Mouse (Mus musculus): ENCODE results near the gene Atxn7l3. TPM values are rescaled to one million over a fixed set of nuclear protein-coding genes. Genes with fewer than 3 reads are reported as not detected.

The Atxn7l3 gene
- total RNA-seq, 2 experiments from 2014 or later = 168 to 171 TPM

DNA sequence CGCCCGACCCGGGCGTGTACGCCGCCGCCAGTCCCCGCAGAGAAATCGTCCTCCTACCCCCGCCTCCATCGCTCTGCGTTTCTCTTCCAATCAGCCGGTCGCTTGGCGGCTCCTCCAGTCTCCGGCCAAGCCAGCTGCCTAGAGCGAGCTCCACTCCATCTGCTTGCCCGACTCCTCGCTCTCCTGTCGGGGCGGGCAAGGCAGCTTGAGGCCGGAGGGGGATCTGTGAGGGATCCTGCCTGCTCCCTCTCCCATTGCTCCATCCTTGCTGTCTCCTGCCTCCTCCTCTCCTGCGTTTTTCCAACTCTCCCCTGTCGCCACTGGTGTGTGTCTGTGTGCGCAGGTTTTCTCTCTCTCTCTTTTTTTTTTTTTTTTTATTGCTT is 23.0 kb upstream of the Atxn7l3 start, which contains the start of gene Ubtf:
Gene Ubtf, minus strand, starts transcription at position 333 of the 383 bp plus-strand sequence.
- DNase-seq (ENCODE audit: low spot score in 2 of 2) = peak; percentile 78 to 86

DNA sequence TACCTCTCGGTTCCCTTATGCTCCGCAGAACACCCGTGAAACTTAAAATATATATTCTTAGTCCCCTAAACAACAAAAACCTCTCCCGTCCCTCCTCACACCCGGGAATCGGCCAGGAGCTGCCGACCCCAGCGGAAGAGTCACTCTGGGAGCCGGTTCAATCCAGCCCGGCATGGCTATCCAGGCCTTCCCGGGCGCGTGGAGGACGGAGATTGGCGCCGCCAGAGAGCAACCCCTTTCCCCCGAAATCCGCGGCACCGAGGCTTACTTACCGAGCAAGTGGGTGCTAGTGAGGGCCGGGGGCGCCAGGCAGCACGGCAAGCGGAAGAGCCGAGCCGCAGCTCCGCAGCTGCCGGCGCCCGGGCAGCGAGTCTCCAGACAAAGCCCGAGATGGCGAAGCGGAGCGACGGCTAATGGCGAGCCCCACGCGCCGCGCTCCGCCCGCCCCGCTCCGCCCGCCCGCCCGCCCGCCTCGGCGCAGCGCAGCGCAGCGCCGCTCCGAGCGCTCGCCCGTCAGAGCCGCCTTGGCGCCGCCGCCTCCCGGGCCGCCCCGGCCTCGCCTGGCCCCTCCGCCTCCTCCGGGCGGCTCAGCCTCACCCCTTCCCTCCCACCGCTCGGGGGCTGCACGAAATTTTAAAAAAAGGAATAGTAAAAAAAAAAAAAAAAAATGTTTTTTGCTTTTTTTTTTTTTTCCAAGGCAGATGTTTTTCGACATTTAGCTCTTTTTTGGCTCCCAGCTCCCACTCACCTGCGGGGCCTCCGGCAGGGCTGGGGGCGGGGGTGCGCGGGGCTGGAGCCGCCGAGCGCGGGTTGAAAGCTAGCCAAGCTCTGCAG is 22.4 kb upstream of the Atxn7l3 start:
- peak; percentile 53 to 61 for DNase-seq (ENCODE audit: low spot score in 2 of 2)

DNA sequence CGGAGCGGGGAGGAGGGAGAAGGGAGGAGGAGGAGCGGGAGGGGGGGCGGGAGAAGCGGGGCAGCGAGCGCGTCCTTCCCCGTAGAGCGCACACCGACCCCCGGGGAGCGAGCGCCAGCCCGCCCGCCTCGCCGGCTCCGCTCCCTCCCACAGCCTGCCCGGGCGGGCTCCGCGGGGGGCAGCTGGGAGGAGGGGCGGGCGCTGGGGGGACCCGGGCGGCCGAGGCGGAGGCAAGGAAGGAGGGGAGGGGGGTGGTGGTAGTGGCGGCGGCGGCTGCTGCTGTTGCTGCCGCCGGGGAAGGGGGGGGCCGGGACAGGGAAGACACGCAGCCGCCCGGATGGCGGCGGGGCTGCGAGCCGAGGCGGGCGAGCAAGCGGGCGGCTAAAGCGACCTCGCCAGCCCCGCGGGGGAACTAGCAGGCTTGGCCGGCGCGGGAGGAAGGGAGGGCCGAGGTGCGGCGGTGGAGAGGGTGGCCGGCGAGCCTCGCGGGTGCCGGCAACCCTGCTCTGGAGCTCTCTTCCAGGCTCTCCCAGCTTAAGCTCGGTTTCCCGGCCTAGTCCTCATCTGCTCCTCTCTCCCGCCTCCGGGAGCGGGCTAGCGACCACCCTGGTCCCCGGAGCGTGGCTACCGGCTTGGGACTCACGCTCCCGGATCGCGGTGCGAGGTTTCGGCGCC is 21.6 kb upstream of the Atxn7l3 start:
- peak in 1 of 2 experiments; percentile 61 for DNase-seq (ENCODE audit: low spot score in 2 of 2)

DNA sequence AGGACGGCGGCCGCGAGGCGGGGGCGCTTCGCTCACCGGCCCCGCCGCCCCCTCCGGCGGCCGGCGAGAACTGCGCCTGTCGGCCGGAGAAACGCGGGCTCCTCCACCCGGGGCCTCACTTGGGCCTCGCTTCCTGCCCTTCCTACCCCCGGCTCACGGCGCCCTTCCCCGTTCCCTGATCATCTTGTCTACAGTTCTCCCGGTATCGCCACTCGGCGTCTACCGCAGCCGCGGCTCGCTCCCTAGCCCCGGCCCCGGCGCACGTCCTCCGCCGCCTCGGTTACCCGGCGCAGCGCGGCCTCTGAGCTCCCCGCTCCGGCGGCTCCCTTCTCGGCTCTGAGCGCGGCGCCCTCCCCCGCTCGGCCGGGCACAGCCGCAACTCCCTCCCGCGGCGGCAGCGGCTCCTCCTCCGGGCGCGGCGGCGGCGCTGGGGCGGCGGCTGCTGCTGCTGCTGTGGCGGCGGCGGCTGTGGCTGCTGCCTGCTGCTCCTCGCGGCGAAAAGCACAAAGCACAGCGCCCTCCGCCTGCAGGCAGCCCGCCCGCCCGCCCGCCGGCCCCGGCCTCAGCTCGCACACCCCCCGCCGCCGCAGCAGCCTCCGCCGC is 21.0 kb upstream of the Atxn7l3 start:
- DNase-seq (ENCODE audit: low spot score in 2 of 2) = peak; percentile 50 to 74

DNA sequence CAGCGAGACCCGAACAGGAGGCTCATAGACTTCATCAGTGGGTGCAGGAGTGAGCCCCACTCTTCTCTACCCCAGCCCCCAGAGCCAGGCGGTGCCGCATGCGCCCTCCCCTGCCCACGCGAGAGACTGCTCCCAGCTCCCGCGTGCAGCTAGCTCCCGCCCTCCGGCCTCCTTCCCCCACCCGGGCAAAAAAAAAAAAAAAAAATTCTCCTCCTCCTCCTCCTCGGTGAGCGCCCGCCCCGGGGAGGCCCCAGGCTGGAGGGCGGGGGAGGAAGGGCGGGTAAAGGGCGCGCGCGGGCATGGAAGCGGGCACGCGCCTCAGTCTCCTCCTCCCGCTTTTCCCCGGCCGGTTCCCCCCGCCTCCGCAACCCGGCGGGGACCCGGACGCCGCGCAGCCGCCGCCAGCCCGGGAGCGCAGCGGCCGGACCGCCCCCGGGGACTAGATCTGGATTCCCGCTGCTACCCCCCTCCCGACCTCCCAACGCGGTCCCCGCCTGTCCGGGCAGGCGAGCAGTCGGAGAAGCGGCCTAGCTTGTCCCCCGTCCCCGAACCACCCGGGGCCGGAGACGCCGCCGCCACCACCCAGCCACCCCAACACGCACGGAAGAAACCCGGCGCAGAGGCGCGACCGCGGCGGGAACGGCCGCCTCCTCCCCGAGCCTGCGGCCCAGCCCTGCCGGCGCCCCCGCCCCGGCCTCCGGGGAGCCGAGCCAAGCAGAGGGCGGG is 20.3 kb upstream of the Atxn7l3 start:
- peak; percentile 85 to 87 for DNase-seq (ENCODE audit: low spot score in 2 of 2)

DNA sequence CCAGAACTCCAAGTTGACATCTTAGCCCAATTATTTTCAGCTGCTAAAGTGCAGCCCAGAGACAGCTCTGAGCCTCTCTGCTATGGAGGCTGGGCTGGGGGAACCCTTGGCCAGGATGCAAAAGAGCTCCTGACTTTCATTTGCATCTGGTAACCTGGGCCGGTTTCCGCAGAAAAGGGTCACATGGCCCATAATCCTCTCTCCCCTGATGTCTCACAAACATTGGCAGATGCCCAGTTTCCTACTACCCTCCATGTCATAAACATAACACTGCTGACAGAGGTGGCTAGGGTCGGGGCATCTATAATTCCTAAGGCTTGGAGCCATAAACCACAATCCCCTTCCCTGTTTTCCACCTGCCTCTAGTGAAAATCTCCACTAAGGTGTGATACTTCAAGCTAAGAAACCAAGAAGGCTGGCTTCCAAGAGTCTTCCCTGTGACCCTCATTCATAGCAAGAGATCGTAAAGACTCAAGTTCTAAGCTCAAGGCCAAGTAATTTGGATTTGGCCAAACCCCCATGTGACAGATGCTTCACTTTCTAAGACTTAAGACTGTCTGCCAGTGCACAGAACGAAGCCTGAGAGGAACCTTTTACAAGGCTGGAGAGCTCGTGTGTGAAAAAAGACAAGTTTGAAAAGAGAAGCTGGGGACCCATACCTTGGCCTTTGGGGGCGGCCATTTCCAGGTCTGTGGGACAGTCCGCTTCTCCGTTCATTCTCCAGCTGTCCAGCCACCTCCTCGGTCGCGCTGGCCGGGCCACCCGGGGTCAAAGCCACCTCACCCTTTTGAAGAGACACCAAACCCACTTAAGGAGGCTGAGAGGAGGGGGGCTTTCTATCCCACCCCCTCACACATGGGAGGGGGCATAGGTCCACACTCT is 19.5 kb upstream of the Atxn7l3 start:
- DNase-seq (ENCODE audit: low spot score in 2 of 2) = no peak

DNA sequence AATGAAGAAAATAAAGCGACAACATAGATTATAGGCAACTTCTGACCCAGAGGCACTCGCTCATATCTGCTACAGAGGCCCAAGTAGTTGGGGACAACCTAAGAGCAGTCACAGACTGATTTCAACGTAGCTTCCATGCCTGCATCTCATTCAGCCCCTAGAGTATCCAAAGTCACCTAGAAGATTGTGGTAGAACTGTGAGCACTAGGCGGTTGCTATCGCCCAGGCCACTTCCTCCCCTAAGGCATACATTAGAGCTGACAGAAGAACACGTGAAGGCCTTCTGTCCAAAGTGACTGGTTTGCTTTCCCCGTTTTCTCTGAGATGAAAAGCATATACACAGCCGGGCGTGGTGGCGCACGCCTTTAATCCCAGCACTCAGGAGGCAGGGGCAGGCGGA is 17.9 kb upstream of the Atxn7l3 start:
- no peak for DNase-seq (ENCODE audit: low spot score in 2 of 2)

DNA sequence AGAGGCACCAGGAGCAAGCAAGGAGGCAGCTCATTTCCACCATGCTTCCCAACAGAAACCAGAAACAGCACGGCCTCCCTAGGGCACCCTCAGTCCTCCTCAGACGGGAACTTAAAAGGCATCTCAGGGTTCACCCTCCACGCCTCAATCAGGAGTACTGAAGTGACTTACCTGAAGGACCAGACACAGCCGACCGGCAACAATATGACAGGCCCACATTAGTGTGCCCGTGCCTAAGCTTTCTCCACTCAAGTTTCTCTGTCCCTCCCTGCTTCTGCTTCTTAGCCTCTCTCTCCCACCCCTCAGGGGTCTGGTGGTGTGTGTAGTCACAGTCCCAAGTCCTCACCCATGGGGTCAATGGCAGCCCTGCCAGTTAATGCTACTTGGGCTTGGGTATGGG is 16.2 kb upstream of the Atxn7l3 start:
- DNase-seq (ENCODE audit: low spot score in 2 of 2) = no peak

DNA sequence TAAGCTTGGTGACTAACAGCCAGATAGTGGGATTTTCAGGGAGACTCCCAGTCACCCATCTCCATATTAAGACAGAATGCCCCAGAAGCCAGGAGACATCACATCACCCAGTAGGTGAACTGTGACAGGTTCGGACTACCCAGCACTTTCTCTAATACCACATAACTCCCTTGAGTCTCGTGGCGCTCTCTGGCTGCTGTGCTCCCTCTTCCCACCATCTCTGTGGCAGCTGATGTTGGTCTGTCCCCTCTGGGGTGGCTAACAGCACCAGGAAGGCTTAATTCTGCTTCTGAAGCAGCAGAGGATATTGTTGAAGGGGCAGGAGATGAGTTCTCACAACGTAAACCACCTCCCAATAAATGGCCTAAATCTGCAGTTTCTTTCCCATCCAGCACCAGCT is 15.5 kb upstream of the Atxn7l3 start:
- DNase-seq (ENCODE audit: low spot score in 2 of 2) = no peak

DNA sequence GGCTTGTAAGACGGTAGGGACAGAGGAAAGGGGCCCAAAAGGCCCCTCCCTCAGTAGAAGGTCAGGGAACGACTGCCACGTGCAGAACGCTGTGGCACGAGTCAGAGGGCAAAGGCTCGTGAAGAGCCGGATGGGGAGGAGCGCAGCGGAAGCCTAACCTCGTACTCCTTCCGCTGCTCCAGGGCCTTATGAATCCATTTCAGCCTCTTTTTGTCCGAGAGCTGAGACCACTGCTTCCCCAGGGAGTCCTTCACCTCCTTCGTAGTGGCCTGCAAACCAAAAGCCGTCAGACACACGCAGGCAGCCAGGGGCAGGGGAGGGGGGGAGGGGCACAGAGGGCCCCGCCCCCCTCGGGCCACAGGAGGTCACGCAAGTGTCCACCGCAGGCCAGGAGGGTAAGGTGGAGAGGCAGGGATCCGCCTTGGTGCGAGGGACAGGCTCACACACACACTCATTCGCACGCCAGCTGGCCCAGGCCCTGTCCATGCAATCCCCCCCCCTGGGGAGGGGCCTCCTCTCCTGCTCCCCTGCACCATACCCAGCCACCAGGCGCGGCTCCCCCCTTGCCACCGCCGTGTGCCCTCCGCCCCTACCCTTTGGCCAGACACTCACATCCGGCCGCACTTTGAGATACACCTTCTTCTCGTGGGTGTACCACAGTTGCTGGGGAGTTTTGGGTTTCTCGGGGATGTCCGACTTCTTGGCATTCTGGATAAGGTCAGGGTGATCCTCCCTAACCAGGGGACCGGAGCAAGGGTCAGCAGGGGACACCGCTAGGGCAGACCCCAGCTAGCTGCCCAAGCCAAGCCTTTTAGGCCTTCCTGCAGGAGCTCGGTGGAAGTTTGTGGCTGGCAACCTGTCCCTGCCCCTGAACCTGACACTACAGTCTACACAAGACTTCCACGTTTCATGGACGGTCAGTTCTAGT is 14.6 kb upstream of the Atxn7l3 start:
- DNase-seq (ENCODE audit: low spot score in 2 of 2) = no peak

DNA sequence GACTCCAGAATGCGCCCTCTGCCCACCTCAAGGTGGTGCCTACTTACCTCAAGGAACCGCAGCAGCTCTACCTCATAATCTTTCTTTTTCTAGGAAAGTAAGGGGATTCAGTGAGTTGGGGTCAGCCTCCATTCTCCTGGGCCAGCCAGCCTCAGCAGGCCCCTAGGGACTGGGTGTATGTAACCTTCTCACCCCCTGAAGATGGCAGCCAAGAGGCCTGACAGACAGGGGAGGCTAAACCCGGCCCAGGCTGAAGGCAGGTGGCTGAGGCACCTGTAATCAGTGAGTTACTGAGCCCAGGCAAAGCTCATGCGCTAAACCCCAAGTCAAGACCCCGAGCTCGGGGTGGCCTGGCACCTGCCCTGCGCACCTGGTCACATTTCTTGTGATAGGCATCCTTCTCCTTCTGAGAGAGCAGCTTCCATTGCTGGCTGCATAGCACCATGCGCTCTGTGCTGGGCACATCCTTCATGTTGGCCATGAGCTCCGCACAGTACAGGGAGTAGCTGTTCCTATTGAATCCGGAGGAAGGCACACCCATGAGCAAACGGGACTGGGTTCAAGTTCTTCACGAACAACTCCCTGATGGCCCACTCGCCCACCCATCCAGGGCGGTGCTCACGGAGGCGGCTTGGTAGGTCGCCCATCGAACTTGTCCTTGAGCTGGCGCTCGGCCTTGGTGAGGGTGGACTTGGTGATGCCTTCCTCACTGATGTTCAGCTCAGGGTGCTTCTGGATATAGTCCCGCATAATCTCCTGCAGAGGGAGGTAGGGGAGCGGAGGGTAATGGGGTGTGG is 13.6 kb upstream of the Atxn7l3 start:
- no peak for DNase-seq (ENCODE audit: low spot score in 2 of 2)

DNA sequence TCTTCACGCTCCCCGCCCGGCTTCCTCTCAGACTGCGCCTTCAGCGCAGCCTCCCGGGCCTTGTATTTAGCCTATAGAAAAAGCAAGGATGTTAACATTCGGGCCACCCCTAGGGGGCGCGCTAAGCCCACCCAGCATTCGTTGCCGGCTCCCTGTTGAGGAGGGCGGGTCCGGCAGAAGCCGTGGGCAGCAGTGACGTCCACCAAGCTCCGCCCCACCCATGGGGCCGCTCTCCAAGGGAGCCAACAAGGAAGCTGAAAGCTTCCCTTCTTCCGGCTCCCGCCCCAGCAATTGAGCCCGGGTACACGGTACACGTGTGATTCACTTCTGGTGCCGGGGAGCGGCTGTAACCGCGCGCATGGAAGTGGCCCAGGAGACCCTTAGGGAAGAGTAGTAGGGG is 12.5 kb upstream of the Atxn7l3 start:
- DNase-seq (ENCODE audit: low spot score in 2 of 2) = peak; percentile 95 to 97

DNA sequence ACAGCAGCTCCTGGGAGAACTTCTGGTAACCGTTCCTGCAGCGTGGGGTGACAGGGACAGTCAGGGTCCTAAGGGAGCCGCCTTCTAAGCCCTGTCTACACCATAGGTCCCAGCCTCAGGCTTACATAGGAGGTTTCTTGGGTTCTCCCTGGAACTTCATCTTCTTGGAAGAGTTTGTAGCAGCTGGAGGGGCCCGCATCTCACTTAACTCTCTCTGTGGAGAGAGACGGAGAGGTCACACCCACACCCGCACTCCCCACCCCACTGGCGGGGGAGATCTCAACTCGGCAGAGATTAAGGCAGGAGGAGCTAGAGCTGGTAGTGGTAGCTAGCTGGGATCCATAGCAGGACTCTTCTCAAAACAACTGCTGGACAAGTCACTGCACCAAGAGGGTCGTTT is 11.7 kb upstream of the Atxn7l3 start:
- DNase-seq (ENCODE audit: low spot score in 2 of 2) = no peak

DNA sequence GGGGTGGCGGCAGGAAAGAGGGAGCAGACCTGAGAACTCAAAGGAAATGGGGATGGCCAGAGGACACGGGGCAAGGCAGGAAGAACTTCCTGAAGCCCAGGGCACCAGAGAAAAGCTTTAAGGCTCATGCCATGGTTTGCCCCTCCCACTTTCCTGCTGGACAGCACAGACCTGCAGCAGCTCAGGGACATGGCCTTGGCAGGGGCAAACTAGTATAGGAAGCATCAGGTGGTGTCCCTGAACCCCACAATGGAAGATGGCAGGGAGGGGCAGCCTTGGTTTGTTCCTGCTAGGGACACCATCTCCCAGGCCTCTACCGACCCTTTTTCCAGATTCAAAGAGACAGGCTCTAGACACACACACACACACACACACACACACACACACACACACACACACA is 8.9 kb upstream of the Atxn7l3 start:
- DNase-seq (ENCODE audit: low spot score in 2 of 2) = no peak

DNA sequence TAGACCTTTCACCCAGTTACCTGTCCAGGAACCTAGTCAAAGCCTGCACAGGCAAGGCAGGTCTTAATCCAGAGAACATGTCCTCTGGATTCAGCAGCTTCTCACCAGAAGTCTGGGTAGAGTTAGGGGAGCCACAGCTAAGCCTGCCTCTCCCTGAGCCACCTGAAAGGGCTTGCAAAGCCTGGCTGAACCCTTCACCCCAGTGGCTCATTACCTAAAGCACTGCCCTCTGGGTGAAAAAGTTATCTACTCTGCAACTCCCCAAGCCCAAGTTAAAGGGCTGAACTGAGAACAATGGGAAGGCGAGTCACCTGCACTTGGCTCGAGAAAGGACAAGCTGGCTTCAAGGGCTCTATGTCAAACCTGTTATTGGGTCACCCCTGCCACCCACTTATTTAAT is 7.7 kb upstream of the Atxn7l3 start:
- no peak for DNase-seq (ENCODE audit: low spot score in 2 of 2)

DNA sequence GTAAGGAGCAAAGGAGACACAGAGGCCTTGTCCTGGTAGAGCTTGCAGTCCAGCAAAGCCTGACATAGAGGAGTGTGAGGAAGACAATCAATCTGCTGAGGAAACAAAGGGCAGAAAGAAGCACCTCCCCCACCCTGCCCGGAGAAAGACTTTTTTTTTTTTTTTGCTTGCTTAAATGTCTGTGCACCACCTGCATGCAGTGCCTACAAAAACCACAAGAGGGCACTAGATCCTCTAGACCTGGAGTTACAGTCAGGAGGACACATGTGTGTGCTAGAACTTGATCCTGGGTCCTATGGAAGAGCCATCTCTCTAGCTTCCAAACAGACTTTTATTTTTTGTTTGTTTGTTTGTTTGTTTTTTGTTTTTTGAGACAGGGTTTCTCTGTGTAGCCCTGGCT is 3.4 kb upstream of the Atxn7l3 start:
- DNase-seq (ENCODE audit: low spot score in 2 of 2) = no peak

DNA sequence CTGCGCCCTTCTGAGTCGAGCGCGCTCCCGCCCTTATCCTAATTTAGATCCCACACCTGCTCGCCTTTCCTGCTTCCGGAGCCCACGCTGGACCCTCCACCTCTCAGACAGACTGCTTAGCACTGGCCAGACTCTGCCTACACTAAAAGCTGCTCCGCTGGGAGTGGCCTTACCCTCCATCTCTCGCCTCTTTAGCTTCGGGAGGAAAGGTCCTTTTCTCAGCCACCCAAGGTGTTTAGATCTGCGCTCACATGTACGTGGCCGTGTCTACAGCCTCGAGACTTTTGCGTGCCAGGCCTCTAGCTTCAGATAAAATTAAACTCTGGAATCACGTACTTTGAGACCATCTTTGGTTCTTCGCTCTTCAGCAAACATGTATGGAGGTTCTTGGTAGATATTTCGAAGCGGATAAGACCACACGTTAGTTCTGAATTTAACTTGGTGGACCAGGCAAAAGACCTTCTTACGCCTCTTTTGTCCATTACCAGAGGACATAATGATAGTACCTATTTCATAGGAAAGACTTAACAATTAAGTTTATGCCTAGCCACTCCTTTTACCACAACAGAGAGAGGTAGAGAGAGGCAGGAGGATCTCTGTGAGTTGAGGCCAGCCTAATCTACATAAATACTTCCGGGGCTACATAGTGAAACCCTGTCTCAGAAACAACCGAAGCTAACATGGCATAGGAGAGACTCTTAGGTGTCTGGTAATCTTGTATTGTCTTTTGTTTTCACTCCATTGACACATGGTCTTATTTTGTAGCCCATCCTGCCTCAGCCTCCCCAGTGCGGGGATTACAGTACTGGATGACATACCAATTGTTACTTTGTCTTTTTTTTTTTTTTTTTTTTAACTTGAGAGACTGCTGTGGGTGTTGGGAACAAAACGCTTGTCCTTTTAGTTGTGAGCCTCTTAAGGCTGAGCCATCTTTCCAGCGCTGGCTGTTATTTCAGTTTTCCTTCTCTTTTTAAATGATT is 1.4 kb upstream of the Atxn7l3 start:
- no peak for DNase-seq (ENCODE audit: low spot score in 2 of 2)

All from layer of hippocampus, adult 18-20 months (tissue).